Mouse (Mus musculus) lung, postnatal 0 days (tissue): Measurements from ENCODE around the gene Phip.

Source experiments
- CTCF ChIP-seq: IDR thresholded peaks from 2 replicates; pipeline ENCODE4 v1.5.1; 2016; ENCODE audit warnings: antibody characterized with exemption, mild to moderate bottlenecking
- EP300 ChIP-seq: IDR thresholded peaks from 2 replicates; pipeline ENCODE4 v1.6.1; 2016; ENCODE audit warnings: antibody characterized with exemption, mild to moderate bottlenecking, control low read depth

- TF ChIP-seq EP300, result no peak
- no peak for TF ChIP-seq CTCF
These were observed 8.2 kb downstream of the Phip start for GRCm38 (mm10) chr9:82967076-82967621.
